Mouse (Mus musculus) liver, adult 2 months (tissue): ENCODE measurements at regions not wholly inside any gene's neighbourhood (a gene's known extent, or its start where the extent isn't known, plus 50 kb on each side); places are given as distances from the start of the nearest gene placed in this dataset.

Experiments
- CTCF ChIP-seq: fragments of 200-500 bp; IDR thresholded peaks from 2 replicates; pipeline ENCODE4 v1.5.1; 2011; ENCODE audit warnings: low read depth, low read length, control low read depth
- POLR2A ChIP-seq: fragments of 200-500 bp; IDR thresholded peaks from 2 replicates; pipeline ENCODE4 v1.6.1; 2011; ENCODE audit warnings: low read length, control low read depth; ENCODE audit not compliant: insufficient read depth; ENCODE audit errors: extremely low read depth

DNA sequence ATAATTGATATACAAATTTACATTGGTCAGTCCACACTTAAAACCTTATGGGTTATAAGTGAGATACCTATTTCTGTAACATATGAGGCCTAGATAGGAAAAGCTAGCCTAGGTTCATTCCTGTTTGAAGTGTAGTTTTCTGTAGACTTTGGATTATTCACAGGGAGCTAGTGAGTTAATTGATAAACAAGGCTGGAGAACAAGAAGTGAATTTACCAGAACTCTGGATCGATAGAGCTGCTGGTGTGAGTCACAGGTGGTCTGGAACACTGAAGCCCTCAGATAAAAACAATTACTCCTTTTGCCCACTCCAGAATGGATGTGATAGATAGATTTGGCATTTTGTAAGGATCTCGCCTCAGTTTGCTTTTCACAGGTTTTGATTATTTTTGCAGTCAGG is 62.0 kb upstream of the Rtl1 start:
- no peak for TF ChIP-seq CTCF
- TF ChIP-seq POLR2A: no peak
